Mouse (Mus musculus) spleen, postnatal 4 days (tissue): ENCODE results near the gene Gamt.
"Not testable (repeated sequence)": the region's sequence is repeated elsewhere in the genome, so short reads cannot be mapped to it uniquely, and the experiment has no call there.

ENCODE experiments used
- DNase-seq, 2 experiments: peaks; one replicate each; pipeline ENCODE4 v3.0.0; 2022; ENCODE audit warnings: low spot score in 2 of 2

Gamt gene

DNA sequence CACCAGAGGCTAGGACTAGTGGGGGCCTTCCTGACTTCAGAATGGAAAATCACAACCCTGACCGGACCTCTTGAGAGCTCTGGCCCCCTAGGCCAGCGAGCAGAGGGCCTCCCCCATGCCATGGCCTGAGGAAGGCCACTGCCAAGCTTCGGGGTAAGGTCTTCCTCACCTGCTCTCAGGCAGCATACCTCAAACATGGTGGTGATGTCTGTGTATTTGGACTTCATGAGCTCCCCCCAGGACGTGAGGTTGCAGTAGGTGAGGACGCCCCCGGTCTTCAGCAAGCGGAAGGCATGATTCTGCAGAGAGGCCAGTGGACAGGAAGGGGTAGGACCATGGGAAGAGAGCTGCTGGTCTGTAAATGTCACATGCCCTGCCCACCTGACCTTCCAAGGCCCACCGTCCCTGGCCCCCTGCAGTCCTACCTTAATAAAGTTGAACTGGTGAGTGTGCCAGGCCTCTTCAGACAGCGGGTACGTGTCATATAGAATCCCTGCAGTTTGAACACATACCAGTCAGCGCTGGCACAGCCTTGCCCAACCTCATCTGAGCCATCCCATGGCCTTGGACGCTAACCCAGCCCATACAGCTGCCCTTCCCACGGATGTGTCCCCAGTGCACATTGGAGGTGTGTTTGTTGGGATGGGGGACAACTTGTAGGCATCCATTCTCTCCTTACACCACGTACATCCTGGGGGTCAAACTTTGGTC is 1.9 kb downstream of the Gamt start:
- DNase-seq: no peak

GRCm38 (mm10) chr10:80257936-80258335 is 2.9 kb downstream of the Gamt start:
- no peak for DNase-seq

- DNase-seq: no peak
Measured at GRCm38 (mm10) chr10:80255881-80256535, 4.8 kb downstream of the Gamt start.

- no peak for DNase-seq
Measured at GRCm38 (mm10) chr10:80254331-80255297, 6.2 kb downstream of the Gamt start.

DNA sequence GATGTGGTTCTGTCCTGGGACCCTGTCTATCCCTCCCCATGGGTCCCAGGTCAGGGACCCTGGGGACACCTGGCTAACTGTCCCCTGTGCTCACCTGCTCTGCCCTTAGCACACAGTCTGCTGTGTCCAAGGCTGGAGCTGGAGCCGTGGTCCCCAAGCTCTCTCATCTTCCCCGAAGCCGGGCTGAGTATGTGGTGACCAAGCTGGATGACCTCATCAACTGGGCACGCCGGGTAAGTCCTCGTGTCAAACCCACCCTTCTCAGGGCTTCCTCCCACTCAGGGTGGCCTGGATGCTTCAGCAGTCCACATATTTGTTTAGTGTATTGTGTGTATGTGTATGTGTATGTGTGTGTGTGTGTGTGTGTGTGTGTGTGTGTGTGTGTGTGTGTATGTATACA is 7.3 kb downstream of the Gamt start:
- DNase-seq: no peak

- no peak for DNase-seq
Measured at GRCm38 (mm10) chr10:80252493-80253274, 8.1 kb downstream of the Gamt start.

DNA sequence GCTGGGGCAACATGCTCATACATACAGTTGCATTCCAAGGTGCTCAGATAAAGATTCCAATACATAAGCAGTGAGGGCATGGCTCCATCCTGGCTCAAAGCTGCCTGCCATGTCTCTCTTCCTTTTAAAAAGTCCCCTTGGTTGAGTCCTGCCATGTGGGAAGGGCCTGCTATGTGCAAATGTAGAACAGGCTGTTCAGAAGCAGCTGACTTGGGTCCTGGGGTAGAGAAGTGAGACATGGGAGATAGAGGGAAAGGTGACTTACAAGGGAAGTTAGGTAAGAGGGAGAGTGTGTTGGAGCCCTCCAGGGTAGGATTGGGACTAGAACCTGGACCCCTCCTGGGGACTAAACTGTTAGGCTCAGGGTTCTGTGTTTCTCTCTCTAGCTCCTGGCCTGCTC is 8.8 kb downstream of the Gamt start:
- DNase-seq: no peak

DNA sequence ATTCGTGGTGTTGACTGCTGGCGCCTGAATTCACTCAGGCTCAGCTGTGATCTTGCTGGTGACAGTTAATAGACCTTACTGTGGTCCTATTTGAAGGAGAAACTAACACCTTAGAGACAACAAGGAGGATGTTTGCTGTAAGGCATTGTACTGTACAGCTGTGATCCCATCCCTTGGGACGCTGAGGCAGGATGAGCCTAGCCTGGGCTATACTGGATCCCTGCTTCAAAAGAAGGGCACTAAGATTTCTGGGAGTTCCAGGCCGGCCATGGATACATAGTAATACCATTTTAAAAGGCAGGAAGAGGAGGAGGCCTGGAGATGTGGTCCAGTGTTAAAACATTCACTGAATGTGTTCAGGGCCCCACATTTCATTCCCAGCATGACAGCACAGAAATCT is 10.2 kb downstream of the Gamt start:
- no peak for DNase-seq

DNA sequence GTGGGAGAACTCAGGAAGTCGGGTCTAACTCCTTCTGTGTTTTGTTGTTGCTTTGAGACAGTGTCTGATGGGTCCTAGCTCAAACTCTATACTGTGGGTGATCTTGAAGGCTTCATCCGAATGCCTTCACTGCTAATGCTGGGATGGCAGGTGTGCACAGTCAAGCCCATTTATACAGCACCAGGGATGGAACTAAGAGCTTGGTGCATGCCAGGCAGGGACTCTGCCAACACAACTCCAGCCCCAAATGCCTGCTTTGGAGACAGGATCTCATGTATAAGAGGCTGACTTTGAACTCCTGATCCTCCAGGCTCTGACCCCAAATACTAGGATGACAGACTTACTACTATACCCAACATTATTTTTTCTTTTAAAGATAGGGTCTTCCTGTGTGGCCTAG is 10.8 kb downstream of the Gamt start:
- no peak for DNase-seq

GRCm38 (mm10) chr10:80248971-80249640 is 11.7 kb downstream of the Gamt start, which contains the start of gene Ndufs7:
Gene Ndufs7 (plus strand): TSS chr10:80249121.
- peak; percentile 93 to 97 for DNase-seq

GRCm38 (mm10) chr10:80248437-80248836 is 12.4 kb downstream of the Gamt start:
- not testable (repeated sequence) for DNase-seq

GRCm38 (mm10) chr10:80247849-80248248 is 13.0 kb downstream of the Gamt start:
- DNase-seq: no peak

- peak; percentile 84 to 91 for DNase-seq
Measured at GRCm38 (mm10) chr10:80245600-80245999, 15.2 kb downstream of the Gamt start.

DNA sequence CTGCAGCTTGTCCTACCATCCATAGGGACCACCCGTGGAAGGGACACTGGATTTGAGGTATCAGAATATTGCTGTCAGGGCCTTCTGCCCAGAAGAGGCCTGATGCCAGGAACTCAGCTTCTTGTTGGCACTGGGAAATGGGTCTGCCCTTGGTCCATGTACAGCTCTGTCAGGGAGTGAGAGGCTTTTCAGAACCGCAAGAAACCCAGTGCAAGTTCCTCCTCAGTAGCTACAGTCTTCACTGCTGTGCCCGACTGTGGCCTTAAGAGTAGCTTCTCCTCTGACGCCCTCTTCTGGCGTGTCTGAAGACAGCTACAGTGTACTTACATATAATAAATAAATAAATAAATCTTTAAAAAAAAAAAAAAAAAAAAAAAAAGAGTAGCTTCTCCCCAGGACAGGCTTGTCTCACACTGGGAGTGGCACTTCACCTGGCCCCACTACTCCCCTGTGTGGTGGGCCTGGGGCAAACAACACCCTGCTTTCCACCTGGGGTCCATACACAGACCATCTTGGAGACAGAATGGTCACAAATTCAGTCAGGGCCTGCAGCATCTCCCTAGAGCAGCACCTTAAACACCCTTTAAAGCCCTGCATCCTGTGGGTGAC is 15.9 kb downstream of the Gamt start:
- DNase-seq: no peak

DNA sequence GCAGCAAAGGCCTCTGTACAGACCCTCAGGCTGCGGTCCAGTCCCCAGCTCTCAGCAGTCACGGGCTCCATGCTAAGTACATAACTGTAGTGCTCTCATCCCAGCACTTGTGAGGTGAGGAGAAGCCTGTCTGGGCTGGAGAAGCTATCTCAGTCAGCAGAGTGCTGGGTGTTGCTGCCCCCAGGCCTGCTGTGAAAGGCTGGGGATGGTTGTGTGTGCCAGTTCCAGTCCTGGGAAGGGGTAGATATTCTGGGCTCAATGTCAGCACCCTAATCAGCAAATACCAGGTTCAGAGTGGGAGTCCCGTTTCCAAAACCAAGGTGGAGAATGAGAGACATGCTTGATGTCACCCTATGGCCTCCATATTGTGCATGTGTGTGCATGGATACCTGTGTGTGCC is 18.2 kb downstream of the Gamt start:
- no peak for DNase-seq

DNA sequence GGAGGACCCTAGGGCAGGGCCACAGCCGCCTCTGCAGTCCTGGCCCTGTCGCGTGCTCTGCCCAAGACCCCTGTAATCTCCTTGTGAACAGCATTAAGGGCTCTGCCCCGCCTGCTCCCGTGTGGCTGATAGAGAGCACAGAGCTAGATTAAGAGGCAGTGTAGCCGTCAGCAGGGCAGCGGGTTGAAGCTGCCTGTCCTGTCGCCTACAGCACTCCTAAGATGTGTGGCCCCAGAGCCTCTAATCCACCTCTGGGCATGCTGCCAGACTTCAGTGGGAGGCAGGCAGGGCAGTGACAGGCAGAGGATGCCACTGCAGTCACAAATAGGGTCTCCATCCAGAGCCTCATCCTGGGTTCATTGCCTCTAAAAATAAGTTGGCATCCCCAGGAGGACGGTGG is 18.7 kb downstream of the Gamt start:
- DNase-seq: peak in 1 of 2 experiments; percentile 56

DNA sequence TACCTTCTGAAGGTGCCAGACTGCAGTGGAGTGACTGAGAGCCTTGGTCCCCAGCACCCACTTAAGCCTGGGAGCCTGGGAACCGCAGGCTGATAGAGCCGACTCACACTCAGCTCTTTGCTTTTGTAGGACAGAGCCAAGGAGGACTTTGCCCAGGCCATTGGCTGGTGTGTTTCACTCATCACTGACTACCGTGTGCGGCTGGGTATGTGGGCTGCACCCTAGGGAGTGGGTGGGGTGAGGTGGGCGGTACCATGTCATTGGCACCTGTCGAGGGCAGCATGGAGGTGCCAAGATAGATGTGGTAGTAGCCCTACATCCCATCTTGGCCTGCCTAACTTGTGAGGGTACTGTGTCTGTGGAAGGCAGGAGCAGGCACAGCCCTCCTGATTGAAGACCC is 21.0 kb downstream of the Gamt start:
- no peak for DNase-seq

DNA sequence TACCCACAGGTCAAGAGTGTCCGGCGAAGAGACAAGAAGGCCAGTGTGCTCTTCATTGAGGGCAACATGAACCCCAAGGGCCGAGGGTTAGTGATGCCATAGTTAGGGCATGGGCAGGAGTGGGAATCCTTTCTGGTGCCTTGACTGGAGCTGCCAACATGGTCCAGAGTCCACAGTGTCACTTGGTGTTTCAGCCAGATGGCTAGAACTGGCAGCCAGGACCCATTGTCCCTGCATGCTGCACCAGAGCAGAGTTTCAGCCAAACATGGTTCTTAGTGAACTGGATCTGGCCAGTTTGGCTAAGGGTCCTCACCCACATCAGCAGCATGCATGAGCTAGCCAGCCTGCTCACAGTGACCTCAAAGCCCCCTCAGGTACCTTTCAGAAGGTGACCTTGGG is 22.5 kb downstream of the Gamt start:
- no peak for DNase-seq

DNA sequence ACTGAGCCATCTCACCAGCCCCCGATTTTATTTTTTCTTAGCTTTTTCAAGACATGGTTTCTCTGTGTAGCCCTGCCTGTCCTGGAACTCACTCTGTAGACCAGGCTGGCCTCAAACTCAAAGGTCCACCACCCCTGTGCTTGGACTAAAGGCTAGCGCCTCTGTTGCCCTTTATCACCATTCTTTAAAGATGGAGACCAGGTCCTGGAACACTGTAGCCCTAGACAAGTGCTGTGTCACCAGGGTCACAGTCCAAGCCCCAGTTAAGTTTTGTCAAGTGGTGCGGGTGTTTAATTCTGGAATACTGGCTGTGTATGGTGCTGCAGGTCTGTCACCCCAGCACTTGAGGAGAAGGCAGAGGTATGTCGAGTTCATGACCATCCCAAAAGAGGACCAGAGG is 23.8 kb downstream of the Gamt start:
- DNase-seq: no peak

DNA sequence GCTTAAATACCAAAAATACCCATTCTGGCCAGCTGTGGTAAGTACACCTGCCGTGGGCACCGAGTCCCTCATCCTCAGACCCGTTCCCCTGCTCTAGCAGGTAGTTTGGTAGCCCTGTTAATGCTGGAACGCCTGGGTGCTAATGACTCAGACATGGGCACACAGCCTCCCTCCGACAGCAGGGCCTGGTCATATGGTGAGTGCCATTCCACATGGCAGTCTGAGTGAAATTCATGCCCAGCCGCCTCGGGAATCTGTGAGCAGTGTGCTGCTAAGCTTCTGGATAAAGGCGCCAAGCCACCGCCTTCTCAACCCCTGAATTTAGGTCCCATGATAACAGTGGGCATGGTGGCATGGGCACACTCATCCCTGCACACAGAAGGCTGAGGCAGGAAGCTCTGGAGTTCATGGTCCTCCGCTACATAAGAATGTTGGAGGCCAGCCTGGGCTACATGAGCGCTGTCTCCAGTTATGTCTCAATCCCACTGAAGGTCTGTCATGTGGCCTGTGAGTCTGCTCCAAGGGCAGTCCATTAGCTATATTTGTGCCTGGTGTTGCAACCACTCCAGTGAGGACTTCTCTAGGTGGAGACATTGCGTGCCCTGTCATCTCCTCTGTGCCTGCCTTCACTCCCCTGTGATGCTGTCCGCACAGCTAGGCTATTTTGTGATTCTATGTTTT is 24.5 kb downstream of the Gamt start:
- DNase-seq: no peak
